Mouse (Mus musculus) sigmoid colon, adult 10 weeks (tissue): ENCODE data around the gene Hsd17b6. TPM values are rescaled to one million over a fixed set of nuclear protein-coding genes. Genes with fewer than 3 reads are reported as not detected.

Experiments used
- polyA plus RNA-seq: library from polyadenylated mRNA; stranded (reverse); fragments of 350-450 nt; fragmentation: Illumina TruSeq; extraction: RNeasy Lipid Tissue Mini Kit (QIAGEN cat#74804); gene quantifications from one replicate; pipeline ENCODE4 v1.2.3, GENCODE M21; 2014; ENCODE audit warnings: low read depth, low replicate concordance

Gene Hsd17b6
- polyA plus RNA-seq = not detected

GRCm38 (mm10) chr10:128007446-128007845 is at the start of gene Hsd17b6:
Hsd17b6 (minus strand) TSS chr10:128007611.

DNA sequence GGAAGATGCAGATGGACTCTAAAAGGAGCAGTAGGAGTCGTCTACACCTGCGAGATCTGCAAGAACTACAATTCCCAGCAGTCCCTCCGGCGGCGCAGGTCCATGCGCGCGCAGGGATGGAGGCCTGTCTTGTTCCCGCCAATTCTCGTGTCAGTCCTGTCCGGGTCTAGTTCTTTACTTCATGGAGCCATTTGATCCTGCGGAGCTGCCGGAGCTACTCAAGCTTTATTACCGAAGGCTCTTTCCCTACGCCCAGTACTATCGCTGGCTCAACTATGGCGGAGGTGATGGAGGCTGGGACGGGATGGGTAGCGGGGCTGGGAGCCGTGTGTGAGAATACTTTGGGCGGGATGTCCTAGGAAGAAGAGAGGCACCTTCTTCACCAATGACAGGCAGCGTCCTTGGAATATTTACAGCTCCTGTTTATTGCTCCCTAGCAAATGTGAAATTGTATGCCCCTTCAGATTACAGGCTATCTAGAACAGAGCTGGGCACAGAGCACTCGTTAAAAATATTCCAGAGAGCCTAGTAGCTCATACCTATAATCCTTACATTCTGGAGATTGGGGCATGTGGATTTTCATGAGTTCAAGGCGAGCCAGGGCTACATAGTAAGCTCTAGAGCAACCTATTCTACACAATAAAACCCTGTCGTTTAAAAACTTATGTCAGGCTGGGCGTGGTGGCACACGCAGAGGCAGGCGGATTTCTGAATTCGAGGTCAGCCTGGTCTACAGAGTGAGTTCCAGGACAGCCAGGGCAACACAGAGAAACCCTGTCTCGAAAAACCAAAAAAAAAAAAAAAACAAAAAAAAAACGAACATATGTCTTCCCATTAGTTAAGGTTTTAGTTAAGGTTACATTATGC is 7.9 kb upstream of the Hsd17b6 start, which contains the start of gene Prim1:
TSS of gene Prim1 (plus strand) at position 101 of the 867 bp plus-strand sequence.

Other genes with a start within 250 kb of the Hsd17b6 start
- 1.2 TPM for gene Rdh1, start 247.9 kb downstream of the Hsd17b6 start, polyA plus RNA-seq
- not detected for gene Rdh16f1, start 247.8 kb downstream of the Hsd17b6 start, polyA plus RNA-seq
- 27.8 TPM for gene Rdh9, start 231.2 kb downstream of the Hsd17b6 start, polyA plus RNA-seq
- gene Rdh16, start 206.5 kb downstream of the Hsd17b6 start, polyA plus RNA-seq = 77.2 TPM
- 1.1 TPM for gene Rdh19, start 157.7 kb downstream of the Hsd17b6 start, polyA plus RNA-seq
- gene Rdh16f2, start 141.1 kb downstream of the Hsd17b6 start, polyA plus RNA-seq = 0.47 TPM
- not detected for gene Rdh7, start 118.8 kb downstream of the Hsd17b6 start, polyA plus RNA-seq
- not detected for gene Sdr9c7, start 109.1 kb downstream of the Hsd17b6 start, polyA plus RNA-seq
- gene Prim1, start 7.6 kb upstream of the Hsd17b6 start, polyA plus RNA-seq = 31.4 TPM
- 1,156 TPM for gene Naca, start 28.0 kb upstream of the Hsd17b6 start, polyA plus RNA-seq
- 298 TPM for gene Ptges3, start 51.3 kb upstream of the Hsd17b6 start, polyA plus RNA-seq
- gene Atp5b, start 75.7 kb upstream of the Hsd17b6 start, polyA plus RNA-seq = 826 TPM
- 27.2 TPM for gene Baz2a, start 84.0 kb upstream of the Hsd17b6 start, polyA plus RNA-seq
- 12.4 TPM for gene Rbms2, start 172.7 kb upstream of the Hsd17b6 start, polyA plus RNA-seq
- not detected for gene Gls2, start 186.8 kb upstream of the Hsd17b6 start, polyA plus RNA-seq
- gene Spryd4, start 204.2 kb upstream of the Hsd17b6 start, polyA plus RNA-seq = 10.5 TPM
- not detected for gene Mip, start 218.2 kb upstream of the Hsd17b6 start, polyA plus RNA-seq
- 2.0 TPM for gene Timeless, start 224.5 kb upstream of the Hsd17b6 start, polyA plus RNA-seq
- gene Apon, start 246.5 kb upstream of the Hsd17b6 start, polyA plus RNA-seq = not detected